Mouse (Mus musculus) retina, adult 2 months (tissue): ENCODE measurements around the gene D430019H16Rik.

Source experiments
- DNase-seq: peaks from one replicate; pipeline ENCODE4 v3.0.0-alpha.2; 2012; ENCODE audit warnings: low read depth, low spot score

The D430019H16Rik gene

GRCm38 (mm10) chr12:105490227-105490626 is 36.6 kb downstream of the D430019H16Rik start:
- no peak for DNase-seq

GRCm38 (mm10) chr12:105490794-105491193 is 37.1 kb downstream of the D430019H16Rik start:
- DNase-seq: no peak

- no peak for DNase-seq
These were observed 41.1 kb downstream of the D430019H16Rik start for GRCm38 (mm10) chr12:105494796-105495195.

- DNase-seq: peak; percentile 22
These were observed 44.2 kb downstream of the D430019H16Rik start for GRCm38 (mm10) chr12:105497894-105498293.

DNA sequence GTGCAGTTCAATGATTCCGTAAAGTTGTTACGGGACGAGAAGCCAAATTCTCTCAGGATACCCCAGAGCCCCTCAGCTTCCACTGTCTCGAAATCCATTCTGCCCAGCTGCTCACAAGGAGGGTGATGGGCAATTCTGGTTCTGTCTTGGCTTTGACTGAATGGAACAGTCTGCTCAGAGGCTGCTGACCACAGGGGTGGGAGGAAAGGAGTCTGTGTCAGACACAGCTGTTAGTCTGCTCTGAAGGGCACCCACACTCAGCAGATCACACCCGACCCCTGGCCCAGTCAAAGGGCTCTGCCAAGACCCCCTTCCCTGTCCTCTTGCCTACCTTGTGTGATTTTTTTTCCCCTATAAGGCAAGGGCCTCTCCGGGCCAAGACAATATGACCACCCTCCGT is 44.8 kb downstream of the D430019H16Rik start:
- no peak for DNase-seq

- no peak for DNase-seq
These were observed 45.2 kb downstream of the D430019H16Rik start for GRCm38 (mm10) chr12:105498842-105499241.

GRCm38 (mm10) chr12:105500940-105501339 is 47.3 kb downstream of the D430019H16Rik start:
- DNase-seq: no peak

GRCm38 (mm10) chr12:105504736-105505135 is 51.1 kb downstream of the D430019H16Rik start:
- no peak for DNase-seq

DNA sequence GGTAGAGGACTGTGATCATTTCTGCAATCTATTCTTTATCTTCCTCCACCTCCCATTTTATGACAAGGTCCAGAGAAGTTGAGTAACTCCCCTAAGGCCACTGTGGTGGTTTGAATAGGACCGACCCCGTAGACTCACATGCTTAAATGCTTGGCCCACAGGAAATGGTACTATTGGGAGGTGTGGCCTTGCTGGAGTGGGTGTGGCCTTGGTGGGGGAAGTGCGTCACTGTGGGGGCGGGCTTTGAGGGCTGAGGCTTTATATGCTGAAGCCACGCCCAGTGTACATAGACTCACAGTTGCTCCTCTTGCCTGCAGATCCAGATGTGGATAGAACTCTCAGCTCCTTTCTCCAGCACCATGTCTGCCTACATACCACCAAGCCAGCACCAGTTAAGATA is 57.5 kb downstream of the D430019H16Rik start:
- DNase-seq: no peak

- DNase-seq: no peak
These were observed 58.2 kb downstream of the D430019H16Rik start for GRCm38 (mm10) chr12:105511671-105512502.

GRCm38 (mm10) chr12:105514111-105514510 is 60.5 kb downstream of the D430019H16Rik start:
- no peak for DNase-seq

DNA sequence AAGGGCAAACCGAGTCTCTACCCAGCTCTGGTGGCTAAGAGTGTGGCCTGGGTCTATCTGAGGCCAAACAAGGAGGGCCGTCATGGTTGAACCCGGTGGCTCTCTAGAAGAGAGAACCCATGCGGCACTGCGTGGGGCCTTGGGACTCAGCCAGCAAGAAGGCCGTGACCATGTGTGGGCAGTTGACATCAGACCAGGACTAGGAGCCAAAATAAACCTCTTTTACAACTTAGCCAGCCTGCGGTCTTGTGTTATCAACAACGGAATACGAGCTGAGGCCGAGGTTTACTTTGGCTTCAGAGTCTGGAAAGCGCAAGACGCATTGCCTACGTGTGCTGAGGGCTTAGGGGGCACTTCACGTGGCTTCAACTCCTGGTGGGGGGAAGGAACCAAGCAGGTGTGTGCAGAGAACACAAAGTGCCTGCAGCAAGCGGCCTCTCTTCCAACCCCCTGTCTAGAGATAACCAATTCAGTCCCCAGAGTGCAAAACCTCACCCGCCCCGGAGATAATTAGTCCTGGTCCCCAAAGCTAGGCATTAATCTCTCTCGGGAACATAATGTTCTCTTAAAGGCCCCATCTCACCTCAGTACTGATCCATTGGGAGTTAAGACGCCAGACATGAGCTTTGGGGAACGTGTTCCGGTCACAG is 63.5 kb downstream of the D430019H16Rik start:
- DNase-seq: no peak

GRCm38 (mm10) chr12:105519851-105520250 is 66.2 kb downstream of the D430019H16Rik start:
- no peak for DNase-seq

DNA sequence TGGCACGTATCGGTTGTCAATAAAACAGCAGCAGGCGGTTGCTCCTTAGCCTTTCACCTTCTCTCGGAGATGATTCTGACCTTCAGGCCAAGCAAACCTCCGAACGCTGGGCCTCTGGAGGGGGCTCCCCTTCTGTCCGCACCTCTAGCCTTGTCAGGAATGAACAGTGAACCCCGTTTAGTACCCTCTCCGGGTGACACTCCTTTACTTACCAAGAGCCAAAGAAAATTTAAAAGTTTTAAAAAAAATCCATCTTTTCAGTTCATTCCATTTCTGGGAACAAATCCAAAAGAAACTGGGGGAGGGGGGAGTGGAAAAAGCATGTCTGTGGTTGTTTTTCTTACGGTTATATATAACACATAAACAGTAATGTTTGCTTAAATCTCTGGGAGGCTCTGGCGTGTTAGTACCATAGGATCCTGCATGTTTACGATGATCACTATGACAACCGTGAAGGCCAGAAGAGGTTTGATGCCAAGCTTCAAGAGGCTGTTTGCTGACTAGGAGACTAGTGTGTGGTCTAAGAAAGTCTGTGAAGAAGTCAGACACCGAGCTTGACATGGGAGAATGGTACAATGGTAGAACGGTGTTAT is 67.6 kb downstream of the D430019H16Rik start:
- no peak for DNase-seq

DNA sequence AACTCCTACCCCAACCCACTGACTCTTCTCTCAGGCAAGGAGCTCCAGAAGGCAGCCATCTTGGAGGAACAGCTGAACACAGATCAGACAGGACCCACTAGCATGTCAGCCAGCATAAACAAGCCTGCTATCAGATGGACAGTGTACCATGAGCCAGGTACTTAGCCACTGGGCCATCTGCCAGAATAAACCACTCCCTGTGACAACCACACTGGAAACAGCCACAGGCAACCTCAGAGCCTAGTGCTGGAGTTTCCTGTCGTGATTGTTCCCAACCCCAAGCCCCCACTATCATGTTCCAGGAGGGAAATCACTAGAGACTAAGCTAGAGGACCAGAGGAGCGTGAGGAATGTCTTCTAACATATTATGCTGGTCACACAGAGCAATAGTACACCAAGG is 70.1 kb downstream of the D430019H16Rik start:
- DNase-seq: no peak

- DNase-seq: no peak
These were observed 72.5 kb downstream of the D430019H16Rik start for GRCm38 (mm10) chr12:105526186-105526585.

- DNase-seq: no peak
These were observed 73.2 kb downstream of the D430019H16Rik start for GRCm38 (mm10) chr12:105526829-105527228.

GRCm38 (mm10) chr12:105529545-105529944 is 75.9 kb downstream of the D430019H16Rik start:
- no peak for DNase-seq

- no peak for DNase-seq
These were observed 78.2 kb downstream of the D430019H16Rik start for GRCm38 (mm10) chr12:105531724-105532371.

GRCm38 (mm10) chr12:105534842-105535241 is 81.2 kb downstream of the D430019H16Rik start:
- no peak for DNase-seq

DNA sequence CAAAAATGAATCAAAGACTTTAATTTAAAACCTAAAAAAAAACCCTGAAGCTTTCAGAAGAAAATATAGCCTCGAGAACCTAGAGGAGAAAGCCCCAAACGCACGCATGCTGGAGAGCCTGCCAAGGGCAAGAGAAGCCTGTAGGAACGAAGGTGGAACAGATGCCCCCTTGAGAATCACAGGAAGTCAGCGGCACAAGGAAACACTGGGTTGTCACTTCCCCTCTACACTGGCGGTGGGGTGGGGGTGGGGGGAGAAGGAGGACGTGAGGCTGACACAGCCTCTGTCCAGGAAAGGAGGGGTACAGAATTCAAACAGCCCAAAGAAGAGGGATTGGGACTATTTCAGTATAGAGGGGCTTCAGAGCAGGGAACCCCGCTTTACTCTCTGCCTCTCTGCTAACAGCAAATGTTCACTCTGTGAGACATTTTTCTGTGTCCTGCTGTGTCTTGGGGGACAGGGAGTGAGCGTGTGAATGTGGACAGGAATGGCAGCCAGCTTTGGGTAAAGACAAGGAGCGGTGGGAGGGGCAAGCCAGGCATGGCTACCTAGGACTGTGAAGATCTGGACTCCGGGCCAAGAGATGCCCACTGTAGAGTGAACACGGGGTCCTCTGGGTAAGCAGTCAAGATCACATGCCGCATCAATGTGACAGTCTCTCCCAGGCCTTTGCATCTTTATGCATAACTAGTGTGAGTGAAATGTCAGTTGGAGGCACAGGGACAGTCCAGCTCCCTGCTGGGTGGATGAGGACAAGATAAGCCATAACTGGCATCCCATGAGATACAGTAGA is 82.5 kb downstream of the D430019H16Rik start:
- no peak for DNase-seq
